Mouse (Mus musculus) heart, postnatal 0 days (tissue): Measurements from ENCODE around the gene Samt1.

ENCODE experiments used
- CTCF ChIP-seq: IDR thresholded peaks from 2 replicates; pipeline ENCODE4 v1.5.1; 2016; ENCODE audit warnings: antibody characterized with exemption, control low read depth, low read depth
- EP300 ChIP-seq: IDR thresholded peaks from 2 replicates; pipeline ENCODE4 v1.6.1; 2016; ENCODE audit warnings: antibody characterized with exemption, low read depth

DNA sequence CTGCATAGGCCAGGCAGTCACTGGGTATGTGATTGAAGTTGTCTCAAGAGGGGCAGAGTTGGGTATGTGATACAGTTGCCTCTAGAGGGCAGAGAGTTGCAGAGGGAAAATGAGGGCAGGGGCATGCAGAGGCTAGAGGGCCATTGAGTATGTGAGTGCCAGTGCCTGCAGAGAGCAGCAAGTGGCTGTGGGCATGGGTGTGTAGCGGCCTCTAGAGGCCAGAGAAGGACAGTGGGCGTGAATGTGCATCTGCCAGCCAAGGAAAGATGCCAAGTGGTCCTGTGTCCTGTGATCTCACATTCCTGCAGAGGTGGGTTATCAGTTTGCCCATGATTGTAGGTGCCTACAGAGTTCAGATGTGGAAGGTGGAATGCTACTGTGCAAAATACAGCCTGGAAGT, 38.0 kb downstream of the Samt1 start:
- TF ChIP-seq CTCF: peak; percentile 24; the same call in 1 of the 2 replicates
- TF ChIP-seq EP300: no peak
